Mouse (Mus musculus) right cerebral cortex, postnatal 10 days (tissue): Measurements from ENCODE around the gene Hadha.
A peak's percentile ranks its signal among the peaks of the same experiment; 100 is the strongest.

Experiments
- DNase-seq, 2 experiments: peaks; one replicate each; pipeline ENCODE4 v3.0.0; 2021; ENCODE audit warnings: low spot score in 2 of 2

Gene Hadha

DNA sequence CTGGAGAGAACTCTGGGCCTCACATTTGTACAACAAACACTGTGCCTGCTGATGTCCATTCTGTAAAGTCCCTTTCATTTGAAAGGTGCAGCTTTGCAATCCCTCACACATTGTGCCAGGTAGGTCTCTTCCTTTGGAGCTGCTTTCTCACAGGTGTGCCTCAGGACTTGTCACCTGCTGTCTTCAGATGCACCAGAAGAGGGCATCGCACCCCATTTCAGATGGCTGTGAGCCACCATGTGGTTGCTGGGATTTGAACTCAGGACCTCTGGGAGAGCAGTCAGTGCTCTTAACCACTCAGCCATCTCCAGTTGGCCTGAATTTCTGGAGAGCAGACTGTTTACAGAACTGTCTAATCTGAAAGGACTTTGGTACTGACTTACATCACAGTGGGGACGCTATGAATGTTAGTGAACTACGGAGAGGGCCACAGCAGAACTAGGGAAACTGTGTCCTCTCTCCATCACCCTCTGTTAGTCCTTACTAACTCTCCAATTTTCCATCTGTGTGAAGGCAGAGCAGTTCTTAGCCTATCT is 42.4 kb downstream of the Hadha start:
- DNase-seq: peak in 1 of 2 experiments; percentile 29

DNA sequence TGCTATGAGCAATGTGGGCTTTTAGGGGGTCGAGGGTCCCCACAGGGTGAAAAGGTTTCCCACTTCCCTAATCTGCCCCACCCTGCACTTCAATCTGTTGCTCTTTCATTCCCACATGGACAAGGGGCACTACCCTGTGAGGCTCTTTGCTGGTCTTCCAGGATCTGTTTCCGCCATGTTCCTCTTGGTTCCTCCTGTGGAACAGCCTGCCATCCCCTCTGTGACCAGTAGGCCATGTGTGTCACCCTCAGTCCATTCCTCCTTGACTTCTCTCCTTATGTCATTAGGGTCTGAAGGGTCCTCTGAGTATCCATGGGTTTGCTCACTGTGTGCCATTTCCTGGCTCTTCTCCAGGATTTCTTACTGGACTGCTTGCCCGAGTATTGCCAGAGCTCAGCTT is 43.2 kb downstream of the Hadha start:
- DNase-seq: peak; percentile 18 to 19

DNA sequence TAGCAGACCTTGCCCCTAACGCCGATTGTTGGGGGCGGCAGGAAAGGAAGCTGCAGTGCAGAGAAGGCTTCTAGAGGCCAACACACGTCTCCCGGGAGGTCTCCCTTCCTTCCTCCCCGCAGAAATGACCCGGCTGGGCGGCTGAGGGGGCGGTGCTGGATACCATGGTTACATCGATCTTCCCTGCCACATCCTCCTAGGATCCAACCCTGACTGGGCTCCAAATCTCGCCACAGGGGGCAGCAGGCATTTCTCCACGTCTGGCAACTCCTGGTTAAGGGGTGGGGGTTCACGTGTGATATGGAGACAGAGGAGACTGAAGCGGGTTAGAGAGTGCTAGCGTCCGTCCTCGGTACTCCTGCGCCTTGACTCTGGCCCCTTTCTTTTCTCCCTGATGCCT is 43.8 kb downstream of the Hadha start:
- DNase-seq: peak; percentile 79 to 84

DNA sequence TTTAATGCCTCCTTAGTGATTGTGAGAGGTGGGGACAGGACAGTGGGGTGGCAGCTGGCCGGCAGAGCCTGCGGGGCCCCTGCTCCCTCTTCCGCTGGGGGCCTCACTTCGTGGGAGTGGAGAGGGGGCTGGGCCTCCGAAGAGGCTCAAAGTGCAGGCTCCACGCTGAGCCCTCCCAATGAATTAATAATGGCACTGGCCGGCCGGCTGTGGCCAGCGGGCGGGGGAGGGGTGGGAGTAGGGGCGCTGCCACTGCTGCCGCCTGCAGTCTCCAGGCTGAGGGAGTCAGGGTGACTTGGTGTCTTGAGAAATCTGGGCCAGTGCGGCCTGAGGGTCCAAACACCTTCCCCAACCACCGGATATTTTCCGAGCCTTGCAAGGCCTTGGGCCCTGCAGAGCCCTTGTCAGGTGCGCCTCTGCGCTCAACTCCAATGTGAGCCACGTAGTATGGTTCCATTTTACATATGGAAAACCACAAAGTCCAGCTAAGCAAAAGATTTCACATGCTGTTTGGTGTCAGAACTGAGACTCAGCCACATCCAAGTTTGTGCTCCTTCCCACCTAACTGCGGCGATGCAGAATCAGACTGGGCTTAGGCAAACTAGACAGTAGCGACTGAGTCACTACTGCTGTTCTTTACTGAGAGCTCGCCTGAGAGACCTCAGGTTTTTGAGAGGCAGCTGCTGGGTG is 44.4 kb downstream of the Hadha start:
- peak; percentile 36 for DNase-seq

DNA sequence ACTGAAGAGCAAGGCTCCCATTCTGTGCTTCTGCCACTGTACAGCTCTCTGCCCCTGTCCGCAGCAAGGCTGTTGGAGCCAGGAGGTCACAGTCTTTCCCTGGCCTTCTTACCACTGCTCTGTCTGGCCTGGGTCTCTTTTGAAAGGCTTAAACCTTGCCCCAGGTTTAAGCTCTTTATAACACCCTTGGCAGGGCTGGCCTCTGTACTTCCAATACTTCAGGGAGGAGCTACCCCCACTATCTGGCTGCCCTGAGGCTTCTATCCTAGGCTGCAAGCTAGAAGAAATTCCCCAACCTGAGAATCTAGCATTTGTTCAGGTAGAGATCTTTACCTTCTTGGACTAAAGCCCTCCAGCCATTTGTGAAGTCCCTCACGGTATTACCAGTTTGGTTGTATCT is 45.1 kb downstream of the Hadha start:
- peak in 1 of 2 experiments; percentile 16 for DNase-seq

DNA sequence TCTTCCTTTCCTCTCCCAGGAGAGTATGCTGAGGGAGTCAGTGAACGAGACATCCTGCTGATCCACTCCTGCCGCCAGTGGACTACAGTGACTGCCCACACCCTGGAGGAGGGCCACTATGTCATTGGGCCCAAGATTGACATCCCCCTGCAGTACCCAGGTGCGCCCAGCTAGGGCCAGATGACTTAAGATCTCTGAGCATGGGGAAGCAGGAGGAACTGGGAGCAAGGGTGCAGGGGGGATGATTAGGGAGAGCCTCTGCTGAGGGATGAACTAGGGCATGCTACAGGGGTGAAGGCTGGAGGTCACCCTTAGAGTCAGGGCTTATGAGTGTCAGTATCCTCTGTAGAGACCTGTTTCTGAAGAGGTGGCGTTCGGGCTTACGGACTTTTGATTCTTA is 46.7 kb downstream of the Hadha start:
- DNase-seq: peak; percentile 18 to 20

DNA sequence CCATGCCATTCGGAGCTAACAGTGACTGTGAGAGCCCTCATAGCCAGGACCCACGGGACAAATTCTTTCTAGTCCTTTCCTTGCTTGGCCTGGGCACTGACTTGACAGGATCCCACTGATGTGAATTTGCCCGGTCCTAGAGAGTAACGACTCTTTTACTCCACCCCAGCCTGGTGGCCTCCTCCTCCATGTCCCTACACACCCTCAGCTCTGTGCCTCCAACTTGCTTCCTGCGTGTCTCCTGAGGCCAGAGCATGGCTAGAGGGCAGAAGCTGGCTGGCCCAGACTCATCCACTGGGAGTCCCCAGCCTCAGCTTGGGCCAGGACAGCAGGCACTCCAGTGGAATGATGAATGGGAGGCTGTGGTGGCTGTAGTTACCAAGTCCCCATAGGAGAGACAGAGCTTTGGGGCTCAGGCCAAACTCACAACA is 47.3 kb downstream of the Hadha start:
- DNase-seq: peak; percentile 50 to 61

DNA sequence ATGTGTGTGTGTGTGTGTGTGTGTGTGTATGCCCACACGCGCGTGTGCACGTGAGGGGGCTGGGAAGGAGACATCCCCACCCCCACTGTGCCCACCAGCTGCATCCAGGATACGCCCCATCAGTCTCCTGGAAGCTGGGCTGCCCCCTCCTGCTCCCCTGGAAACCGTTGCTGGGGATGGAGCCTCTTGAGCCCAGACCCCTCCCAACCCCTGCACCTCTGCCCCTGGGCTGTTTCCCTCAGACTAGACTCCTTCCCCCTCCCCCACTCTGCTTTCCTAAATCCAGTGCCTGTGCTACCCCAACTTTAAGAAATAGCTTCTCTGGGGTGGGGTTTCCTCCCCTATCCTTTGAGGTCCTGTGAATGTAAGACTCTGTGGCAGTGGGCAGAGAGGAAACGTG is 47.8 kb downstream of the Hadha start:
- DNase-seq: peak; percentile 42 to 45

DNA sequence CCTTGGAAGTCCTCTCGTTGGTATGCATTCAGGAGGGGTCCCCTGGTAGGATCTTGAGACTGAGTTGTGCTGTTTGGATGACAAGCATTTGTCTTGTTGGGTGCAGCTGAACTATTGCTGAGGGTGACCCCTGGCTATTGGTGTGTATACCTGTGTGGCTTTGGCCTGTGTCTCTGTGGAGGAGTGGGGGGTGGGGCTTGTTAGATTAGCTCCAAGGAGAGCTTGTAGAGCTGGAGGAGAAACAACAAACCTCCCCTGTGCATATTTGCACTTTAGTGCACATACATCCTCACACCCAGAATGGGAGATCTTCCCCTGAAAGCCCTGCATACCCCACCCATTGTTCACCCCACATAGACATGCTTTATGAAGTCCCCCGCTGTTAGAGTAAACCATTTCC is 48.2 kb downstream of the Hadha start:
- peak; percentile 19 for DNase-seq

DNA sequence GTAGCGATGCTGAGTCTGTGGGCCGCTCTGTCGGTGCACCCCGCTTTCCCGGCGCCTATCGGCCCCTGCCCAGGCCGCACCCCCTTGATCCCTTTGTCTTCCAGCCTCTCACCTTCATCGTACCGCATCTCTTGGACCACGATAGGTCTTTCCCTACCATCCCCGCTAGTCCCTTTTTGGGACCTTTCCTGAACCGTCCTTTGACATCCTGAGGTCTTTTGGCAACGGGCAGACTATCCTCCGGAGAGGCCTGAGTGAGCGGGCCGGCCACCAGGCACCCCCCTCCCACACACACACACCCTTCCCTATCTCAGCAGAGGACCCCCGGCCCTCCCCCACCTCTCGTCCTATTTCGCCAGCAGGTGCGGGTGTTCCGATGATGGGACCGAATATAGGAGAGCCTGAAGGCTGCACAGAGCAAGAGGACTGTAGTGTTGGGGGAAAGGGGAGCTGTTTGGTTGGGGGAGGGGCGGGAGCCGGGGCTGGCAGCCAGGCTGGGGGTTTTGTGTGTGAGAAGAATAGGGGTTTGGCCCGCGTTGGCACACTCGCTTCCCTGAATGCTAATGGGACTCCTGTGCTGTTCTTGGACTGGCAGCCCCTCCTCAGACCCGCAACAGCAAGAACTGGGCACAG is 49.2 kb downstream of the Hadha start, which contains the start of gene 3110082J24Rik:
Gene 3110082J24Rik (minus strand): TSS at position 419 of the 633 bp plus-strand sequence.
- DNase-seq: peak; percentile 81 to 82

DNA sequence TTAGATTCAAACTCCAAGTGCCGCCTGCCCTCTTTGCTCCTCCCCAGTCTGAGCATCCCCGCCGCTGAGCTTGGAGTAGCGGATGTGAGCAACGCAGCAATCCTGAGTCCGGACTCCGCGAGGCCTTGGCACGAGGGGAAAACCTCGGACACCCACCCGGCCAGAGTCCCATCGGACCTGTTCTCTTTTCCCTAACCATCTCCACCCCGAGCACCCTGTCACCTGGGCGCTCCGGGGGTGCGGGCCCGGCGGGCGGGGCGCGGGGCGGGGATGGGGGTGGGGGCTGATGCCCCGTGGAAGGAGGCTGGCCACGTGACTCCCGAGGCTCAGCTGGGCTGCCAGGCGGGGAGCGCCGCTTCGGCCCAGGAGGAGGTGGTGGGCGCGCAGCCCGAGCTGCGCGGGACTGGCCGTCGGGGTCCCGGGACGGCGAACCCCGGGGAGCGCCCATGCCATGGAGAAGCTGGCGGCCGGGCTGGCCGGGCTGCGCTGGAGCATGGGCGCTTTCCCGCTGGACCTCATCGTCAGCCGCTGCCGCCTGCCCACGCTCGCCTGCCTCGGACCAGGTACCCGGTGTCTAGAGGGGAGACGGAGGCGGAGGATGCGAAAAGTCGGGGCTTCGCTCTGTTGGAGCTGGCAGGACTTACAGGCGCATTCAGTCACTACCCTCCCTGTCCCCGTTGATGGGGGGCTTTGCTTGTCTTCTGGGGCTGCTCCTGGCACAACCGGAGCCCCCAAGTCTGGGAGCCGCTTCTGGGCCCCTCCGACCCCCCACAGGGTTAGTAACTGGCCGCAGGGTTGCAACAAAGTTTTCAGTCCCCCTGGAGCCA is 49.9 kb downstream of the Hadha start, which contains the start of gene Garem2:
Gene Garem2 (plus strand): TSS at position 321 of the 827 bp plus-strand sequence.
- DNase-seq: peak; percentile 43 to 57

DNA sequence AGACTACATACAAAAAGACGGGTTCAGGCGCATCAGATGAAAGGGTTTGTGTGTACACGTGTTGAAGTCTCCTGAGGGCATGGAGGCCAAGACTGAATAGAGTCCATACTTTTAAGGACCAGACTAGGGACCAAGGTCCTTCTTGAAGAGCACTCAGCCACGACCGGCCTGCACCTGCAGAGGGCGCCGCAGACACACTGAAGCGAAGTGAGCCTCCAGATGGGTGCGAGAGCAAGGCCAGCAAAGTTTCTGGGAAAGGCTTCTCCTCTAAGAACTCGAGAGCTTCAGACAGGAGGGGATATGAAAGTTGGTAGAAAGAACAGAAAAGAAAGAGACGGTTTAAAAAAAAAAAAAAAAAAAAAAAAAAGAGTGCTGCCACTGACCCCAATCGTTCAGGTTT is 50.6 kb downstream of the Hadha start:
- peak; percentile 52 to 79 for DNase-seq

DNA sequence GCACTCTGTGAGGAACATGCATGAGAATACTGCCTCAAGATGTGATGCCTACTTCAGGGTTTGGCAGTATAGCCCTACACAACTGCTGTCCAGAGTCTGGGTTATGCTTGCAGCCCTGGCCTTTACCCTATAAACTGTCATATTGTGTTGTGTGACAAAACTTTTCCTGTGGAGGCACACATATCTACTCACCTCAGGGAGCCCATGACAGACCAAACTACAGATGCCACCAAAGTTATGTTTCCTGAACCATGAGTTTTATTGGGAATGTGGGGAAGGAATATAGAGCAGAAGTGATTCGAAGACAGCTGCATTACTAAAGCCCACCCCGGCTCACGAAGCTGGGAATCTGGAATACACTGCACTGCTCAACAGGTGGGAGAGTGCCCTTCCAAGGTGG is 51.6 kb downstream of the Hadha start:
- no peak for DNase-seq

DNA sequence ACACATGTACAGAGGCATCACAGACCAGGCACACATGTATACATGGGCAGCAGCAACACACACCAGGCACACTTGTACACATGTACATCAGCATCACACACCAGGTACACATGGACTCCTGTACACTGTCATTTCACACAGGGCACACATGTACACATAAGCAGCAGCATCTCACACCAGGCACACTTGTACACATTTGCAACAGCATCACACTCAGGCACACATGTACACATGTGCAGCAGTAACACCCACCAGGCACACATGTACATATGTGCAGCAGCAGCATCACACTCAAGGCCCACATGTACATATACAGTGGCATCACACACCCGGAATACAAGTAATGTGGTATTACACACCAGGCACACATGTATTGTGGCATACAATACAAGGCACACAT is 56.7 kb downstream of the Hadha start:
- no peak for DNase-seq

DNA sequence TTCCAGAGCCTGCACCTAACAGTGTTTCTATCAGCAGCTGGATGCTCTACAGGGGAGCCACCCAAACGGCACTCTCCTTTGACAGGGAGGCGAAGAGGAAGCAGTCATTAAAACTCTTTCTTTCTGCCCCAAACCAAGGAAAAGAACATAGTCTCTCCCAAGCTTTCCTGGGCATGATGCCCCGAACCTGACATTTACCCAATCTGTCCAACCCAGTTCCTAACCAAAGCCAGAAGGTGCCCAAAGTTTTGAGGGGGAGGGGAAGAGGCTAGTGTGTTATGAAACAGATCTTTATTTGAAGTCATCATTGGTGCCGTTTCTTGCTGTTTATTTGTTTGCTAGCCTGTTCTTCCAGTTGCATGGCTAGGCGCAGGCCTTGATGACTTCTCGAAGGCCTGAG is 59.2 kb downstream of the Hadha start:
- DNase-seq: peak in 1 of 2 experiments; percentile 19

DNA sequence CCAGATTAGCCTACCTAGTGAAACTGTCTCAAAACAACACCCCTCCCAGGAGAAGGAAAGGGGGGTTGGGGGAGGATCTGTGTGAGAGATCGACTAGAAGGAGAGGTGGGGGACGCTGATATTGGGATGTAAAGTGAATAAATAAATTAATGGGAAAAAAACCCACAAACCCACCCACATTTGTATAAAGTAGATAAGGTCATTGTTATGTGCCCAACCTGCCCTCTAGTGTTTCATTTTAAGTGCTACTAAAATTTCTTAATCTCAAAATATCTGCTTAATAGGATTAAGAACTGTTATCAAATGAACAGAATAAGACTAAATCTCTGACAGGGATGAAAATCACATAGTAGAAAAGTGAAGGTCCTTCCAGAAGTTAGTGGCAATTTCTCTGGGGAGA is 60.6 kb downstream of the Hadha start:
- DNase-seq: no peak

DNA sequence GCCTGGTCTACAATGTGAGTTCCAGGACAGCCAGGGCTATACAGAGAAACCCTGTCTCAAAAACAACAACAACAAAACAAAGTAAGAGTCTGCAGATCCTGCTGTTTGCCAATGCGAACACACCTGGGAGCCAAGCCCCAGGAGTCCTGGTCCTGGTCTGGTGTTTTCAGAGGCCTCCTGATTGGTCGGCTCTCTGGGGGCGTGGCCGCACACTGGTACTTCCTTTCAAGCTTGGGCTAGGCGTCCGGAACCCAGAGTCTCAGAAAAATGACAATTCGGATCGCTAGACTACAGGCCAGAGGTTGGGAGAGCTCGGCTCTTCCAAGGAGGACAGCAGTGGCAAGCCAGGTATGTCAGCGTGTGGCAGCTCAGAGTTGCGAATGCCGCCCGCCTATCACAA is 62.3 kb downstream of the Hadha start:
- DNase-seq: no peak

DNA sequence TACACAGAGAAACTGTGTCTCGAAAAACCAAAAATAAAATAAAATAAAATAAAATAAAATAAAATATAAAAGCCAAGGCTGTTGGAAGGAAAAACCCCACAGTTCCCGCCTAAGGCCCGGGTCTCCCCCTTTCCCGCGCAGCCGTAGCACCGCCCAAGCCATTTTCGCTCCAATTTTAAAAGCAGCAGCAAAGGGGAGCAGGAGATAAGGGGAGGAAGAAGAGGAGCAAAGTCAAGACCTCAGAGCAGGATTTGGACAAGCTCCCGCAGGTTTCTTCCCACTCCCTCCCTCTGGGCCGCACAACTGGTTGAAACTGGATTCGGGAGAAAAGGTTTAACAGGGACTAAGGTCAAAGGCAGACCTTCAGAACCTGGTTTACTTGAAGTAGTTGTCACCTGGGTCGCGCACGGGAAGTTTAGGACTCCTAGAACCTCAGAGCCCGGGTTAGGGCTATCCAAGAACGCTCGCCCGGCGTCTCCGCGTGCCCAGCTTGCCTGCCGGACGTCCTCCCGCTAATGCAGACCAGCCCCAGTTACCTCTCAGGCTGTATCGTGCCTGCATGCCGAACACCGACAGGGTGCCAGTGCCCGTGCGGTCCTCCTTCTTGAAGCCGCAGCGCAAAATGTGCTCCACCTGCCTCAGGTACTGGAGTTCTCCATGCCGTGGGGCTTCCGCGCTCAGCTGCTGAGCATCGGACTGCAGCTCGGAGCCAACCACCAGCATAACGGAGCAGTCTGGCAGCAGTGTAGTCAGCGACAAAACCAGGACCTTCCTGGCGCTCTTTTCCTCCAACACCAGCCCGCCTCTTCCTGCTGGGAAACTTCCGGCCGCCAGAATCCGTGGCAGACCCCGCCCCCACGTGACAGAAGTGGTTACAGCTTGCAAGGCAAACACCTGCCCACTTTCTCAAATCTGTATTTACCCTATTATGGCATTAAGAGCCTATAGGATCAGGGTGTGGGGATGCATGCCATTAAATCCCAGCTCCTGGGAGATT is 81.8 kb downstream of the Hadha start, which contains the start of gene Tyms:
Gene Tyms (minus strand): TSS at position 793 of the 997 bp plus-strand sequence.
- DNase-seq: peak; percentile 85 to 86

DNA sequence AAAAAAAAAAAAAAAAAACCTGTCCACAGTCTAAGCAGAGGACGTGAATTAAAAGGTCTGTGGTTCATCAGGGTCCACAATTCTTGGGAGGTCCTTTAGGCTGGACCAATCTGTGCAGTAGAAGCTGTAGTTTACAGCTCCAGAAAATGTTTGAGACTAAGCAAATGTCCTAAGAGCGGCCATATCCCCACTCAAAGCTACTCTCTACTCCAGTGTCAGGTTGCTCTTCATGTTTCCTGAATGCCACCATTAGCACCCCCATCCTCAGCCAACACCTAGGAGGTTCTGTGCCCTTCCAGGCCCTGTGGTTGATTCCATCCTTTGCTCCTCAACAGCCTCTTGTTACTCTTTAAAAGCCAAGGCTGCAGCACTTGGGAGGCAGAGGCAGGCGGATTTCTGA is 82.6 kb downstream of the Hadha start:
- no peak for DNase-seq

DNA sequence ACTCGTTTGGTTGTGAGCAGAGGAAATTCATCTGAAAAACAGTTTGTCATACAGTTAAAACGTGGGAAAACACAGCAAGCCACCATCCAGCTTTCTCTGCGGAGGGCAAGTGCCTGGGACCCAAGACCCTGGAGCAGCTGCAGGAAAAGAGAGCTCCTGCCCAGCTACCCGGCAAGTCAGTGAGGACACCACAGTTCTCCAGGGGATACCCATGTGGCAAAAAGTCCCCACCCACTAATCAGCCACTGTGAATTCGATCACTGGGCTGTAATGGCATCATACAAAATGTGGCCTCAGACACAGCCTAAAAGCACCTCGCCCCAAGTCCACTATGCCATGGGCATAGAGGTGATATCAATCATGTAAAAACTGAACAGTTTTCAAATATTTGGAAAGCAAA is 83.3 kb downstream of the Hadha start:
- no peak for DNase-seq
